Mouse (Mus musculus): ENCODE data around the gene Ncf1. TPM values are rescaled to one million over a fixed set of nuclear protein-coding genes. Genes with fewer than 3 reads are reported as not detected.

The Ncf1 gene
- polyA plus RNA-seq, 1 experiment = 30.3 TPM

GRCm38 (mm10) chr5:134244890-134245289, 15.5 kb upstream of the Ncf1 start:
- no peak for DNase-seq (ENCODE audit: low spot score)

- DNase-seq (ENCODE audit: low spot score) = no peak
These were observed 14.4 kb upstream of the Ncf1 start for GRCm38 (mm10) chr5:134243661-134244436.

GRCm38 (mm10) chr5:134241831-134242230, 12.4 kb upstream of the Ncf1 start:
- DNase-seq (ENCODE audit: low spot score) = no peak

- DNase-seq (ENCODE audit: low spot score) = no peak
These were observed 8.7 kb upstream of the Ncf1 start for GRCm38 (mm10) chr5:134237936-134238760.

- no peak for DNase-seq (ENCODE audit: low spot score)
These were observed 8.1 kb upstream of the Ncf1 start for GRCm38 (mm10) chr5:134237508-134237907.

- no peak for DNase-seq (ENCODE audit: low spot score)
These were observed 7.4 kb upstream of the Ncf1 start for GRCm38 (mm10) chr5:134236796-134237195.

- no peak for DNase-seq (ENCODE audit: low spot score)
These were observed 6.8 kb upstream of the Ncf1 start for GRCm38 (mm10) chr5:134236241-134236640.

GRCm38 (mm10) chr5:134235111-134235510, 5.7 kb upstream of the Ncf1 start:
- no peak for DNase-seq (ENCODE audit: low spot score)

- DNase-seq (ENCODE audit: low spot score) = no peak
These were observed 4.8 kb upstream of the Ncf1 start for GRCm38 (mm10) chr5:134234205-134234604.

- DNase-seq (ENCODE audit: low spot score) = no peak
These were observed 3.8 kb upstream of the Ncf1 start for GRCm38 (mm10) chr5:134233244-134233651.

GRCm38 (mm10) chr5:134232568-134232967, 3.1 kb upstream of the Ncf1 start:
- DNase-seq (ENCODE audit: low spot score) = no peak

- no peak for DNase-seq (ENCODE audit: low spot score)
These were observed 2.7 kb upstream of the Ncf1 start for GRCm38 (mm10) chr5:134232111-134232510.

GRCm38 (mm10) chr5:134231376-134231775, 2.0 kb upstream of the Ncf1 start:
- DNase-seq (ENCODE audit: low spot score) = no peak

- no peak for DNase-seq (ENCODE audit: low spot score)
These were observed 1.2 kb downstream of the Ncf1 start for GRCm38 (mm10) chr5:134228249-134228638.

GRCm38 (mm10) chr5:134227574-134228248, 1.7 kb downstream of the Ncf1 start:
- DNase-seq (ENCODE audit: low spot score) = no peak

GRCm38 (mm10) chr5:134226946-134227345, 2.5 kb downstream of the Ncf1 start:
- DNase-seq (ENCODE audit: low spot score) = no peak

- DNase-seq (ENCODE audit: low spot score) = no peak
These were observed 4.1 kb downstream of the Ncf1 start for GRCm38 (mm10) chr5:134225110-134225901.

GRCm38 (mm10) chr5:134221708-134222150, 7.7 kb downstream of the Ncf1 start:
- no peak for DNase-seq (ENCODE audit: low spot score)

GRCm38 (mm10) chr5:134221278-134221677, 8.1 kb downstream of the Ncf1 start:
- no peak for DNase-seq (ENCODE audit: low spot score)

- DNase-seq (ENCODE audit: low spot score) = no peak
These were observed 11.5 kb downstream of the Ncf1 start for GRCm38 (mm10) chr5:134217900-134218299.

GRCm38 (mm10) chr5:134214021-134214806, 15.2 kb downstream of the Ncf1 start:
- DNase-seq (ENCODE audit: low spot score) = no peak
